Mouse (Mus musculus) forebrain, embryonic 14.5 days (tissue): ENCODE results near the gene Rgr. TPM values are rescaled to one million over a fixed set of nuclear protein-coding genes. Genes with fewer than 3 reads are reported as not detected.
A peak's percentile ranks its signal among the peaks of the same experiment; 100 is the strongest.

Experiments
- ATAC-seq: fragments of 200-750 bp; cut with Nextera tagmentation; 2 replicates; pipeline ENCODE4 v1.8.0; 2017; ENCODE audit warnings: mild to moderate bottlenecking, moderate library complexity
- DNase-seq: peaks from one replicate; pipeline ENCODE4 v3.0.0-alpha.2; 2015; ENCODE audit warnings: low spot score
- H3K27ac ChIP-seq: fragments of 300-500 bp; sonication (generic); 2 replicates; pipeline ENCODE4 v1.5.1; 2014; ENCODE audit warnings: low read depth, mild to moderate bottlenecking, control low read depth, low read length, moderate library complexity
- H3K27me3 ChIP-seq: fragments of 300-500 bp; sonication (generic); replicated peaks from 2 replicates; pipeline ENCODE4 v1.6.1; 2014; ENCODE audit warnings: low read length, control low read depth, mixed read lengths; ENCODE audit not compliant: control insufficient read depth, insufficient read depth
- H3K36me3 ChIP-seq: fragments of 300-500 bp; sonication (generic); 2 replicates; pipeline ENCODE4 v1.6.1; 2014; ENCODE audit warnings: low read length, control low read depth; ENCODE audit not compliant: control insufficient read depth, insufficient read depth
- H3K4me1 ChIP-seq: fragments of 300-500 bp; sonication (generic); 2 replicates; pipeline ENCODE4 v1.6.1; 2014; ENCODE audit warnings: antibody characterized with exemption, low read length, control low read depth; ENCODE audit not compliant: control insufficient read depth, insufficient read depth
- H3K4me2 ChIP-seq: fragments of 300-500 bp; sonication (generic); 2 replicates; pipeline ENCODE4 v1.6.1; 2014; ENCODE audit warnings: mild to moderate bottlenecking, control low read depth, low read length
- H3K4me3 ChIP-seq: fragments of 300-500 bp; sonication (generic); 2 replicates; pipeline ENCODE4 v1.5.1; 2014; ENCODE audit warnings: low read depth, low read length, control low read depth
- H3K9ac ChIP-seq: fragments of 300-500 bp; sonication (generic); 2 replicates; pipeline ENCODE4 v1.6.1; 2014; ENCODE audit warnings: mild to moderate bottlenecking, low read length, control low read depth, moderate library complexity
- H3K9me3 ChIP-seq: fragments of 300-500 bp; sonication (generic); replicated peaks from 2 replicates; pipeline ENCODE4 v1.6.1; 2016; ENCODE audit warnings: low read length, control low read depth, mixed read lengths; ENCODE audit not compliant: control insufficient read depth
- whole genome bisulfite sequencing: fragments of 180-500 bp; shearing (Covaris S2); extraction: QIAGEN DNeasy Blood & Tissue Kit; methylation state at CpG from one replicate; pipeline ENCODE4 v1.1.7; 2014; 5-methylcytosine and 5-hydroxymethylcytosine counted together
- polyA plus RNA-seq: library from polyadenylated mRNA; unstranded; fragments of >200 nt; fragmentation: Nextera tagmentation; extraction: Ambion mirVana; gene quantifications from 2 replicates; pipeline ENCODE4 v1.2.1, GENCODE M21; 2014

Gene Rgr
- polyA plus RNA-seq, 1 experiment from 2014 or later = not detected

DNA sequence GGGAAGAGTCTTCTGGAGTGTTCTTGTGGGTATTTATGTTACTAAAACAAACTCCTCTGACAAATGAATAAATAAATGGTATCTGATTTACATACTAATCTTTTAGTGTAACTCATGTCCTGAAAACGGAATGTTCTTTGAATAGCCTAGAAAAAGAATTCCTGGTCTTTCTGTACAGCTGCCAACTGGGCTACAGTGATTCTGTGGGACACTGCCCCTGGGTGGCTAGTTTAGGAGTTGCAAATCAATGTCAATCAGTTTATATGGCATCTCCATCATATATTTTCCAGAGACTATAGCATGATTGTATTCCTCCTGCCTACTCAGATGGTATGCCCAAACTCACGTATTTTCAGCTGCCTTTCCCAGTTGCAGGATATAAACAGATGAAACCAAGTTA, 16.1 kb upstream of the Rgr start:
- Histone ChIP-seq H3K27ac (no peak overlapping the region), H3K4me3 (no peak overlapping the region), H3K4me1 (no peaks in the 10 kb centered on the region), H3K4me2 (no peak overlapping the region), H3K36me3 (no peaks in the 10 kb centered on the region), H3K27me3 (no peaks in the 10 kb centered on the region), H3K9me3 (no peaks in the 10 kb centered on the region), H3K9ac (no peak overlapping the region)
- ATAC-seq (no peak), DNase-seq (no peak)
- WGBS = 54% methylated on average over 2 of the region's 2 CpGs

DNA sequence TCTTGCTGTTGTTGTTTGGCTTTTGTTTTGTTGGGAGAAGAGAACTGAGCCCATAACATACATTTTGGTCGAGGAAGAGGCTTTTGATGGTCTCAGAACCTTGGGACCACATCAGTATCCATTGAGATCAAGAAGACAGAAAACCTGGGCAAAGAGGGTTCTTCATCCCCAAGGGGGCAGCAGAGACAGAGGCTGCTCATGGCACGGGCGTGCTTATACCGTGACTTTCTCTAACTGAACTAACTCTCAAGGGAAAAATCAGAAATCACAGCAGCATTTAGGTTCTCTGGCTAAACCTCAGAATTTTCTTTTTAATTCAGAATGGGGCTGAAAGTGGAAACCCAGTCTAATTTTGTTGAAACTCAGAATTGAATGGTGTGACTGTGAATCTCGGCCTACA, 14.3 kb downstream of the Rgr start:
- WGBS = 57% methylated on average over 5 of the region's 5 CpGs
- Histone ChIP-seq H3K9me3 (no peaks in the 10 kb centered on the region), H3K4me2 (no peak overlapping the region), H3K4me3 (no peak overlapping the region), H3K36me3 (no peaks in the 10 kb centered on the region), H3K27ac (no peak overlapping the region), H3K27me3 (no peaks in the 10 kb centered on the region), H3K9ac (no peak overlapping the region), H3K4me1 (peaks cover 3% of the 10 kb centered on the region; the same call in 1 of the 2 replicates)
- peak; percentile 3 for DNase-seq
- no peak for ATAC-seq

DNA sequence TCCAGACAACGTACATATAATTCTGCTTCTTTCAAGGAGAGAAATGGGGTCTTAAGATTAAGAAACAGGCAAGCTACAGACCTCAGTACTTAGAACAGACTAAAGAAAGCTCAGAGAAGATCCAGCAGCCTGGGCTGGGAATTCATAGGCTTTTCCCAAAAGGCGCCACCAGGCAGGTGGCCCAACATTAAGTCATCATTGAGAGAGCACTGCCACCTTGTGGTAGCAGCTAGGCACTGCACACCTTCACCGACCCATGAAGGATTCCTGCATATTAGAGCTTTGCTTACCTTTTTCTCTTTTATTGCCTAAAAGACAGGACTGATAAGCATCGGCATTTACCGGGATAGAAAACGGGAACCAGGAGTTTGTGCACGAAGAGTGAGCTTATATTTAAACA, 15.5 kb downstream of the Rgr start:
- H3K27me3 ChIP-seq = no peaks in the 10 kb centered on the region
- no peaks in the 10 kb centered on the region for H3K9me3 ChIP-seq
- ATAC-seq (peak; percentile 76), DNase-seq (peak; percentile 87)
- no peak overlapping the region for H3K27ac ChIP-seq
- WGBS = 20% methylated on average over 7 of the region's 7 CpGs
- H3K36me3 ChIP-seq = no peaks in the 10 kb centered on the region
- H3K4me3 ChIP-seq = no peak overlapping the region
- H3K4me1 ChIP-seq = peaks cover 3% of the 10 kb centered on the region; the same call in 1 of the 2 replicates
- no peak overlapping the region for H3K4me2 ChIP-seq
- no peak overlapping the region for H3K9ac ChIP-seq

DNA sequence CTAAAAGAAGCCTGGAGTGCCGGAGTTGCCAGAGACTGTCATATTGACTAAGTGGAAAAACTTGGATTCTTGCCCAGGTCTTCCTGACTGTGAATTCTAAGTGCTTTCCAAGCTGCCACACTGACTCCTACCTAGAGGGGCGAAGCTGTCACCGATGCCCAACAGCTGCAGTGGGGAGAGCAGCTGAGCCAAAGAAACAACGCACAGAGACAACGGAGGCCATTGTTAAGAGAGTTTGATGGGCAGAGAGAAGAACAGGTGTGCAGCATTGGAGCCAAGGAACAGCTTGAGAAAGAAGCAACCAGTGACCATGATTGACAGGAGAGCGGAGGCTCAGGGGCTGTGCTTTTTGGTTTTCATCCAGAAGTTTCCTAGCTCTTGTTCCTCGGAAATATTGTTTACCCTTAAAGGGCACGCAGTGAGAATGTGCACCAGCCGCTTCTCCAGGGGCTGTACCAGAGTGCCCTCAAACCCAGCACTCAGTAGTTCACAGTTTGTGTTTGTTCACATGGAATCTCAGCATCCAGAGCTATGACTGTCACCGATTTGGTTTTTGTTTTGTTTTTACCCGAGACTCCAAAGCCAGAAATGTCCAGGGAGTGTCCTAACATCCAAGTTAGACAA, 16.2 kb downstream of the Rgr start:
- H3K9me3 ChIP-seq = no peaks in the 10 kb centered on the region
- no peak overlapping the region for H3K27ac ChIP-seq
- H3K9ac ChIP-seq = no peak overlapping the region
- no peaks in the 10 kb centered on the region for H3K36me3 ChIP-seq
- peak overlapping the region; percentile 4; the same call in 1 of the 2 replicates for H3K4me2 ChIP-seq
- 50% methylated on average over 11 of the region's 11 CpGs for WGBS
- peak; percentile 80 for ATAC-seq
- peaks cover 3% of the 10 kb centered on the region; the same call in 1 of the 2 replicates for H3K4me1 ChIP-seq
- H3K27me3 ChIP-seq = no peaks in the 10 kb centered on the region
- DNase-seq = peak; percentile 77
- H3K4me3 ChIP-seq = no peak overlapping the region

DNA sequence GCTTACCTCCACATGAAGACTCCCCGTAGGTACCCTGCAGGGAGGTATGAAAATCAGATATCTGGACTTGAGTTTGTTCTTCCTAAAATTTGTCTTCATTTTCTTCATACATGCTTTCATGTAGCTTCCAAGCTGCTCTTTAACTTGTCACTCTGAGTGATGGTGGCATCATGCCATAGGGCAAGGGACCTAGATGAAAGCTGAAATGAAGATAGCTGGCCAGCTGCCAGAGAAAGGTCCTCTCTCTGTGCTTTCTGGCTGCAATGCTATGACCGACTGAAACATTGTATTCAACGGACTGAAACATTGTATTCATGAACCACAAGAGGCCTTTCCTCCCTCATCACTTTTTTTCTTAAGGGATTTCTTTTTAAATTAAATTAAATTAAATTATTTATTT, 20.2 kb downstream of the Rgr start:
- DNase-seq (peak; percentile 21), ATAC-seq (no peak)
- Histone ChIP-seq H3K4me2 (no peak overlapping the region), H3K9me3 (no peaks in the 10 kb centered on the region), H3K36me3 (no peaks in the 10 kb centered on the region), H3K4me1 (peaks cover 3% of the 10 kb centered on the region; the same call in 1 of the 2 replicates), H3K9ac (no peak overlapping the region), H3K27me3 (no peaks in the 10 kb centered on the region), H3K4me3 (no peak overlapping the region), H3K27ac (no peak overlapping the region)
- WGBS = 82% methylated on average over 3 of the region's 3 CpGs

DNA sequence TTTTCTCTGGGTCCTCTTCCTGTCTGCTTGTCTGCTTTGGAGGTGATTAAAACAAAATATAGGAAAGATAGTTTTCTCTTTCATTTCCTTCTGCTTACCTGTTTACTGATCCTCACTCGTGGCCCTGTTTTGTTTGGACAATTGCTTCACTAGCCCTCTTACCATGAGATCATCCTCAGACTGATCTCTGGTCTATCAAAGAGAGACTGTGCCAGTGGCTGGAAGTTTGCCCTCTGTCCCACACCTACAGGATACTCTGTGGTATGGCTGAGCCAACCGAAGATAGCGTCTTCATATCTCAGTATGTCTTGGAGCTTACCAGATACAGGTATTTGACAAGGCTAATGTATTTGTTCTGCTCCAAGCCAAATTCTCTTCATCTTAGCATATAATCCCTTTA, 20.8 kb downstream of the Rgr start:
- no peak for DNase-seq
- H3K36me3 ChIP-seq = no peaks in the 10 kb centered on the region
- H3K4me1 ChIP-seq = peaks cover 2% of the 10 kb centered on the region; the same call in 1 of the 2 replicates
- H3K27me3 ChIP-seq = no peaks in the 10 kb centered on the region
- no peak for ATAC-seq
- H3K4me3 ChIP-seq = no peak overlapping the region
- no peak overlapping the region for H3K9ac ChIP-seq
- no peak overlapping the region for H3K27ac ChIP-seq
- H3K9me3 ChIP-seq = no peaks in the 10 kb centered on the region
- WGBS = 96% methylated on average over 3 of the region's 3 CpGs
- no peak overlapping the region for H3K4me2 ChIP-seq

DNA sequence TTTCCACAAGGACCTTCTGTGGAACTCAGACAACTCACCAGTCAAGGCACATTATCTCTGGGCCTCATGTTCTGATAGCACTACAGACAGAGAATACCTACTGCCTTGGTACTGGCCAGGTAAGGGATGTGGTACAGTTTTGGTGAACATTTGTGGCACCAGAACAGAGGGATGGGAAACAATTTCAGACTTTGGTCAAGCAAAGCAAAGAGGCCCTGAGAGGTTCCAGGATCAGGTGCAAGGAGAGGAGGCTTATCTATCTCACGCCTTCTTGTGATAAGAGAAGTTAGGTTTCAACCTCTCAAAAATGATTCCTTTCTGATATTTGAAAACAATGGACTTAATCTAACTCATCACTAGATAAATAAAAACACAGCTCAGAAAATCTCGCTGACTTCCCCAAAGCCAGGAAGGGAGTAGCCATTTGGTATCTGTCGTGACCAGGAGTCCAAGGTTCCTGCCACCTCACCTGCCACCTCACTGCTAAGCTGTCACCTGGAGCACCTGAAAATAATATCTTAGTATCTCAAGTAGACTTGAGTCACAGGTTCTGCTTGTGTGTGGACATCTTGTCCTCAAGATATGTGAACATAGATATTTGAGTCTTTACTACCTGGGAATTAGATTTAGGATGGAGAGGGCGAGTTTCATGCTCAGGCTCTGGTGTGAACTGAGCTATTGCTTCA, 21.4 kb downstream of the Rgr start:
- Histone ChIP-seq H3K9ac (no peak overlapping the region), H3K9me3 (no peaks in the 10 kb centered on the region), H3K27me3 (no peaks in the 10 kb centered on the region), H3K36me3 (no peaks in the 10 kb centered on the region), H3K27ac (no peak overlapping the region), H3K4me2 (no peak overlapping the region), H3K4me3 (no peak overlapping the region), H3K4me1 (no peaks in the 10 kb centered on the region)
- no peak for DNase-seq
- WGBS = 85% methylated on average over 4 of the region's 4 CpGs
- no peak for ATAC-seq

DNA sequence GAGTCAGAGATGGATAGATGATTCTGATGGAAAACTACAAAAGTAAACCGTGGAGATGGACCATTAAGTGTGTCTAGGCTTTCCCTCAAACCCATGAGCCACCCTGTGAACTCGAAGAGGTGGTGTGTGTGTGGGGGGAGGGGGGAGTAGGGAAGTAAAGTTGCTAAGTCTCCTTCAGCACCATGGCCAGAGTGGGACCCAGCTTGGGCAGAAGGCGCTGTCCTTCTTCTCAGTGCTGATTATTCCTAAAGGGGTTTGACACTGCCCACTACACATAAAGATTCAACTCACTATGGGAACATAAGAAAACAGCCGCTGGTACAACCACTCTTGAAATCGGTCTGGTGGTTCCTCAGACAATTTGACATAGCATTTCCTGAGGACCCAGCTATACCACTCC, 32.9 kb downstream of the Rgr start:
- DNase-seq = peak; percentile 13
- no peak for ATAC-seq
- Histone ChIP-seq H3K4me2 (no peak overlapping the region), H3K36me3 (no peaks in the 10 kb centered on the region), H3K4me3 (no peak overlapping the region), H3K27ac (no peak overlapping the region), H3K27me3 (no peaks in the 10 kb centered on the region), H3K9me3 (no peaks in the 10 kb centered on the region), H3K9ac (no peak overlapping the region), H3K4me1 (no peaks in the 10 kb centered on the region)
- WGBS = 43% methylated on average over 5 of the region's 5 CpGs

DNA sequence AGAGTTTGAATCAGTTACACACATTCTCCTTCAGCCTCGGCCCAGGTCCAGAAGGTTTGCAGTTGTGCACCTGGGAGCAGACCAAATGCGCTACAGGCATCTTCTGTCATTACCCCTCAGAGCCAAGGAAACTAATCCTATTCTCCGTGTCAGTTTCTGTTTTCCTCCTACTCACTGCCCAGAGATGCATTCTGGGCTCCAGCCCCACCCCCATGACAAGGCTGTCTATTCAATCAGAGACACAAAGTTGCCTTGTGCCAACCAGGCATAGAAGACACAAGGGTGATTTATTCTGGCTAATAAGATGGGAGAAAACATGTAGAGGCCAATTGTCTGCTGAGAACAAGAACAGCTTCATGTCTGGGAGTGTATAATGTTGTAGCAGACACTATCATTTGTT, 35.1 kb downstream of the Rgr start:
- peak; percentile 4 for DNase-seq
- WGBS = 42% methylated on average over 3 of the region's 3 CpGs

More for the DNA sequence above, 35.1 kb downstream of the Rgr start:
- H3K4me2 ChIP-seq = no peak overlapping the region
- no peaks in the 10 kb centered on the region for H3K27me3 ChIP-seq
- no peaks in the 10 kb centered on the region for H3K4me1 ChIP-seq
- no peaks in the 10 kb centered on the region for H3K9me3 ChIP-seq
- no peak for ATAC-seq
- no peaks in the 10 kb centered on the region for H3K36me3 ChIP-seq
- no peak overlapping the region for H3K27ac ChIP-seq
- H3K9ac ChIP-seq = no peak overlapping the region
- no peak overlapping the region for H3K4me3 ChIP-seq
